Mouse (Mus musculus) erythroblast, embryonic 14.5 days (primary cell): ENCODE measurements around the gene Nfatc2ip. TPM values are rescaled to one million over a fixed set of nuclear protein-coding genes. Genes with fewer than 3 reads are reported as not detected.

Experiments used
- H3K27me3 ChIP-seq: 2 replicates; pipeline ENCODE4 v1.6.1; 2012; ENCODE audit warnings: inconsistent platforms; ENCODE audit not compliant: control insufficient read depth
- H3K36me3 ChIP-seq: 2 replicates; pipeline ENCODE4 v1.6.1; 2012; ENCODE audit warnings: mild to moderate bottlenecking, inconsistent platforms; ENCODE audit not compliant: control insufficient read depth
- H3K4me1 ChIP-seq: 2 replicates; pipeline ENCODE4 v1.6.1; 2012; ENCODE audit warnings: inconsistent platforms; ENCODE audit not compliant: control insufficient read depth
- H3K4me3 ChIP-seq: replicated peaks from 2 replicates; pipeline ENCODE3; 2012; ENCODE audit warnings: moderate library complexity, mild to moderate bottlenecking, inconsistent platforms
- H3K9me3 ChIP-seq: 2 replicates; pipeline ENCODE4 v1.6.1; 2012; ENCODE audit warnings: low read length, inconsistent platforms, mixed read lengths; ENCODE audit not compliant: control insufficient read depth
- GATA1 ChIP-seq: IDR thresholded peaks from 2 replicates; pipeline ENCODE4 v1.6.1; 2012; ENCODE audit warnings: low read length, inconsistent platforms, mixed read lengths
- TAL1 ChIP-seq: IDR thresholded peaks from 3 replicates; pipeline ENCODE4 v1.6.1; 2012; ENCODE audit warnings: low read length, inconsistent platforms, mixed read lengths
- polyA plus RNA-seq: library from polyadenylated mRNA; stranded (reverse); fragments of >175 nt; gene quantifications from 2 replicates; pipeline ENCODE4 v1.2.3, GENCODE M21; 2012

Gene Nfatc2ip
- polyA plus RNA-seq, 1 experiment, result 0.39 TPM

DNA sequence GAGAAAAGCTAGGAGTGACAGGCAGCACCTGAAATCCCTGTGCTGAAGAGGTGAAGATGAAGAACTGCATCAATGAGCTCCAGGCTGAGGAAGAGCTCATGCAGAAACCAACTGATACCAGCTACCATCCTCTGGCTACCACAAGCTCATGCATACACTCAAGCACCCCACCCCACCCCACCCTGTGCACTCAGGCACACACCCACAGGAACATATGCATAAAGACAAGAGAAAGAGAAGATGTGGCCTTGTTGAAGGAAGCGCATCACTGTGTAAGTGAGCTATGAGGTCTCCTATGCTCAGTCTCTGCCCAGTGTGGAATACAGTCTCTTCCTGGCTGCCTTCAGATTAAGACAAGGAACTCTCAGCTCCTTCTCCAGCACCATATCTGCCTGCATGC is 8.4 kb downstream of the Nfatc2ip start:
- H3K4me3 ChIP-seq, result no peak overlapping the region
- H3K4me1 ChIP-seq, result peaks cover 7% of the 10 kb centered on the region
- no peaks in the 10 kb centered on the region for H3K9me3 ChIP-seq
- no peak for TF ChIP-seq GATA1
- no peak for TF ChIP-seq TAL1
- H3K36me3 ChIP-seq, result peaks cover 85% of the 10 kb centered on the region
- H3K27me3 ChIP-seq, result no peaks in the 10 kb centered on the region

DNA sequence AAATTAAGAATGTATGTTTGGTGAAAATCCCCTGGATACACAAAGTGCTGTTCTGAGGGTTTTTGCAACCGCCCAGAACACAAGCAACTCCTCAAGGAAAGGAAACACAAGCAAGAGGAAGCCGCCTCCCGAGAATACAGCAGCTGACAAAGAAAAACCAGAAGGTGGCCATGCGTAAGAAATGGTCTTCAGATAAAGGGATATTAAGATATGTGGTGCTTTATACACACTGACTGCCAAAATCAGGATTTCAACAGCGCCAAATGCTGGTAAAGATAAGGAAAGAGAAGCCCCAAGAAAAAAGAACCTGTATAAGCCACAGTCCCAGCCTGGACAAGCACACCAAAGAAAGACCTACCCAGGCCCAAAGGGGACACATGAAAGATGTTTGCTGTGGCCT is 13.0 kb downstream of the Nfatc2ip start:
- TF ChIP-seq TAL1 (no peak), GATA1 (no peak)
- H3K36me3 ChIP-seq, result peaks cover 43% of the 10 kb centered on the region
- no peaks in the 10 kb centered on the region for H3K9me3 ChIP-seq
- no peaks in the 10 kb centered on the region for H3K27me3 ChIP-seq
- H3K4me3 ChIP-seq, result no peak overlapping the region
- peaks cover 7% of the 10 kb centered on the region for H3K4me1 ChIP-seq

DNA sequence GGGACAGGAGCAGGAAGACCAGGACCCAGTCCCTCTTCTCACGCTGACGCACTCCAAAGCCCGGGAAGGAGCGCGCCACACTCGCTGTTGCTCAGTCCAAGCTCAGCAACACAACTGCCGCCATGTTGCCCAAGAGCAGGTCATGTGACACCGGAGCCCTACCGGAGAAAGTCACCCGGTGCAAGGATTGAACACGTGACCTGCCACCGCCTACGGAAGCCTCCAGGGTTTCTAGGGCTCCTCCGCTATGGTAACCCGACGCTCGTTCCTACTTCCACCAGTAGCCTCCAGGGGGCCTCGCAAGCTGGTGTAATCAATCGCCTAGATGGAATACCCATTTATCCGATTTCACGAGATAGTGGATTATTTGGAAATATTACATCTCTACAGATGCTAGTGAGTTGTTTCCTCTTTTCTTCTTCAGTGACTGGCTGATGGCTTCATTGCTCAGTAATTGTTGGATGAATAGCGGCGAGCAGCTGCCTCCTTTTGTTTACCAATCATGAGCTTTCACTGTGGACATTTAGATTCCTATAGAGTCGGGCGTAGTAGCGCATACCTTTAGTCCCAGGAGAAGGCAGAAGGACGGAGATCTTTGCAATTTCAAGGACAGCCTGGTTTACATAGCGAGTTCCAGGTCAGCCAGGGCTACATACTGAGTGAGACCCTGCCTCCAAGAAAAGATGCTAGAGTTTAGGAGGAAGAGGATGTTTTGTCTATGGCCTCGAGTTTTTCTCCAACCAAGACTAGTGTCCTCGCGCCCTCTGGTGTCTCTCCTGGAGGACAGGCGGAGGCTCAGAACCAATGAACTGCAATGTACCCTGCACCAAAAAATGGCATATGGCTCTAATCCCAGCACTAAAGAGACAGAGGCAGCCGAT is 19.0 kb downstream of the Nfatc2ip start, which contains the start of gene Spns1:
TSS of gene Spns1 (minus strand) at position 173 of the 881 bp plus-strand sequence.
- Histone ChIP-seq H3K4me1 (peaks cover 39% of the 10 kb centered on the region), H3K9me3 (no peaks in the 10 kb centered on the region), H3K4me3 (peak within 1 kb of the TSS; percentile 64), H3K36me3 (peaks cover 26% of the 10 kb centered on the region), H3K27me3 (no peaks in the 10 kb centered on the region)
- TF ChIP-seq TAL1, result no peak
- no peak for TF ChIP-seq GATA1

DNA sequence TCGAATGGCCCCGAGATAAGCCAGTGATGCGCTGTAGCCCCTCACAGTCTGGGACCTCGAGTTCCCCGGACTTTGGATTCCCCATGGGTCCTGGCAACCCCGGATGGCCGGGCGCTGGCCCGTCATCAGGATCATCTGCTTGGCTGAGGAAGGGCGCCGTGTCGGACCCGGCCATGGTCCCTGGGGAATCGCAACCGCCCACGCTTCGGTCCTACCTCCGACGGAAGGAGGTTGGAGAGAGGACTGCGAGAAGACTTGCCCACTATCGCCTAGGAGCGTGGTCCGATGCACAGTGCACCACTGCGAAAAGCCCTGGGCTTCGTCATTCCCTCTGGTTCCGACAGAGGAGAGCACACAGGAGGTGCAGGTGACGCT is 19.6 kb downstream of the Nfatc2ip start:
- Histone ChIP-seq H3K4me3 (peak overlapping the region; percentile 64), H3K4me1 (peaks cover 39% of the 10 kb centered on the region), H3K27me3 (no peaks in the 10 kb centered on the region), H3K9me3 (no peaks in the 10 kb centered on the region), H3K36me3 (peaks cover 32% of the 10 kb centered on the region)
- no peak for TF ChIP-seq GATA1
- TF ChIP-seq TAL1, result no peak

DNA sequence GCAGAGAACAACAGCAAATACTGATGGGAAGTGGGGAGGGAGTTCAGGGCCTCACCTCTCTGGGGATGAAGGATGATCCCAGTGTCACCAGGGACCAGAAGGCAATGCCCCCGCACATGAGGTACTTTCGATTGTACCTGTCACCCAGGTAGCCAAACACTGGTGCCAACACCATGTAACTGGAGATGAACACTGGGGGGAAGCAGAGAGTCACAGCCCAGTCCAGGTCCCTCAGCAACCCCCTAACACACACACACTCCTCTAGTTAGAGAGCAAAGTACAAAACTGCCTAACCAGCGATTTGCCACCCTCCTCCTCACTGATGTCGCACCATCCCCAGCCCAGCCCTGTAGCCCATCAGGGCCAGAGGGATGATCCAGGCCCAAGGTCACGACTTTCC is 21.5 kb downstream of the Nfatc2ip start:
- TF ChIP-seq TAL1 (no peak), GATA1 (no peak)
- Histone ChIP-seq H3K4me1 (peaks cover 39% of the 10 kb centered on the region), H3K9me3 (no peaks in the 10 kb centered on the region), H3K36me3 (peaks cover 51% of the 10 kb centered on the region), H3K4me3 (no peak overlapping the region), H3K27me3 (no peaks in the 10 kb centered on the region)

DNA sequence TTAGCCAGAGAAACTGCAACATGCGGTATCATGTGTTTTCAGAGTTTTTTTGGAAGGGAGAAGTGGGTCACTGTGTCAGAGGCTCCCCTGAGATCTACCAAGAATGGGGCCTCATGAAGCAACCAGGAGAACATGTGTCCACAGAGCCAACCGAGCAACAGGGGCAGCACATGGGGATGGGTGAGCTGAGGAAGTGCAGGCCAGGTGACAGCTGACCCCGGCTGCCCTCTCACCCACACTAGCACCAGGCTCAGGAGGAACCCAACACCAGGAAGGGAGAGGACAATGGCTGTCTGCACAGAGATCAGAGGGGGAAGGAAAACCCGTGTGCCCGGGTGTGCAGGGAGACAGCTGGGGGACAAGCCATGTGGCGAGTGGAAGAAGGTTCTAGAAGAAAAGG is 22.0 kb downstream of the Nfatc2ip start:
- Histone ChIP-seq H3K36me3 (peaks cover 56% of the 10 kb centered on the region), H3K9me3 (no peaks in the 10 kb centered on the region), H3K27me3 (no peaks in the 10 kb centered on the region), H3K4me1 (peaks cover 39% of the 10 kb centered on the region), H3K4me3 (no peak overlapping the region)
- TF ChIP-seq TAL1 (no peak), GATA1 (no peak)

DNA sequence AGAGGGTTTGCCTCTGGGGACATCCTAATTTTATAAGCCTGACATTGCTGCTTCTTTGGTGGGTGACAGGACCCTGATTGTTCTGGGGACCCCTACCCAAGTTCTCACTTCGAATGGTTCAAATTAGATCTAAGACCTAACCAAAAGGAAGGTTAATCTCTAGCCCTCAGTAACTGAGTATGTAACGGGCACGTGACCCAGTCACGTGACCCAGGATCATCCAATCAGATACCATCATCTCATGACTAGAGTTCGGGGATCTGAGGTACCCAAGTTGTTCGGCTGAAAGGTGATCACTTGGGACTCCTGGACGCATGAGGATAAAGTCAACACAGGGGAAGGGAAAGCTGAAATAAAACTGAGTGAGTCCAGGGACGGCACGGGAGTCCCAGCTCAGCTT is 23.5 kb downstream of the Nfatc2ip start:
- H3K9me3 ChIP-seq, result no peaks in the 10 kb centered on the region
- no peak overlapping the region for H3K4me3 ChIP-seq
- peaks cover 61% of the 10 kb centered on the region for H3K36me3 ChIP-seq
- TF ChIP-seq TAL1 (no peak), GATA1 (no peak)
- H3K4me1 ChIP-seq, result peaks cover 36% of the 10 kb centered on the region
- H3K27me3 ChIP-seq, result no peaks in the 10 kb centered on the region

DNA sequence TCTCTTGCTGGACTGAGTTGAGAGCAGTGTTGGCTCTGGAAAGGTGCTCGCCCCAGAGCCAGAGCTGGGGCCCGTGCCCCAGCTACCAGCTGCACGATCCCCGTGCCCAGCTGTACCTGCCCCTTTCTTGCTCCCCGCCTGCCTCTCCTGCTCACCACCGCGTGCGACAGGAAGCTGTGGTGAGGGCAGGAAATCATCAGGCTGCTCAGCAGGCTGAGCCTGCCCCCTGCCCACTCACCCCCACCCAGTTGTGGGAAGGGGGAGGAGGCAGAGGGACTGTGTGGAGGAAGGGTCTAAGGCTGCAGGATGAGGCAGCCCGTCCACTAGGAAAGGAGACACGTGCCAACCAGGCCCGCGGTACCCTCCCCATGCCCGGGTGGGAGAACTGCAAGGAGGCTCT is 27.1 kb downstream of the Nfatc2ip start, which contains the start of gene Lat:
TSS of gene Lat (minus strand) at position 178 of the 400 bp plus-strand sequence.
- H3K27me3 ChIP-seq, result no peaks in the 10 kb centered on the region
- peaks cover 55% of the 10 kb centered on the region for H3K36me3 ChIP-seq
- H3K4me3 ChIP-seq, result no peak within 1 kb of the TSS
- peaks cover 2% of the 10 kb centered on the region; the same call in 1 of the 2 replicates for H3K4me1 ChIP-seq
- no peaks in the 10 kb centered on the region for H3K9me3 ChIP-seq
- no peak for TF ChIP-seq TAL1
- no peak for TF ChIP-seq GATA1

DNA sequence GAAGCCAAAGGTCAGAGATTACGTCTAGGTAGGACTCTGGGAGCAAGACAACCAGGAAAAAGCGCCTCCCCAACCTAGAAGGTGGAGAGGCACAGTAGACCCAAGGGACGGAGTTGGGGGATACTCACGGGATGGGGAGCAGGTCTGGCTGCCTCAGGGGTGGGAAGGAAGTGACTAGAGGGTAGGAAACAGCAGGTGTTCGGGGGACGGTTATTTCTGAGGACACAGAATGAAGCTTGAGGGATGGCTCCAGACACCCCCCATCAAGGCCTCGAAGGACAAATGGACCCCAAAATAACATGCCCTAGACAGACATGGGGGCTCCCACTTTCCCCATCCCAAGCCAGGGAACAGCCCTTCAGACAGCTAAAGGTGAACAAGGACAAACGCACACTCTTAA is 28.2 kb downstream of the Nfatc2ip start:
- peaks cover 49% of the 10 kb centered on the region for H3K36me3 ChIP-seq
- no peak overlapping the region for H3K4me3 ChIP-seq
- H3K4me1 ChIP-seq, result peaks cover 2% of the 10 kb centered on the region; the same call in 1 of the 2 replicates
- H3K27me3 ChIP-seq, result no peaks in the 10 kb centered on the region
- TF ChIP-seq TAL1, result no peak
- no peak for TF ChIP-seq GATA1
- H3K9me3 ChIP-seq, result no peaks in the 10 kb centered on the region

DNA sequence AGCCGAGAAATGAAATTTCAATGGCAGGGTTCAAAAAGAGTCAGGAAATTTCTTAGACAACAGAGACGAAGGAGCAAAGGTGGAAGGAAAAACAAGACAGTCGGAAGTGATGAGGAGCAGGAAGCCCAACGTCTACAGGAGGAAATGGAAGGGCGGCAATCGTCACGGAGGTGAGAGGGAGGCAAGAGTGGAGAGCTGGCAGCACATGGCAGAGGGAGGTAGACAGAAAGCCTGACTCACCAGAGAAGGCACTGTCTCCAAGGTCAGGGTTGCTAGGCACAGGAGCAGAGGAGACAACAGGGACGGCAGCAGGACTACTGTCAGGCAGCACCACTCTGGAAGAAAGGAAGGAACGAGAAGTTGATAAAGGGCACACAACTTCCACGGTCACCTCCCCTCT is 28.9 kb downstream of the Nfatc2ip start:
- peaks cover 8% of the 10 kb centered on the region for H3K4me1 ChIP-seq
- no peaks in the 10 kb centered on the region for H3K9me3 ChIP-seq
- TF ChIP-seq GATA1, result no peak
- TF ChIP-seq TAL1, result no peak
- no peak overlapping the region for H3K4me3 ChIP-seq
- H3K36me3 ChIP-seq, result peaks cover 42% of the 10 kb centered on the region
- no peaks in the 10 kb centered on the region for H3K27me3 ChIP-seq
